Mouse (Mus musculus): ENCODE measurements around the gene Crabp2.
"Not testable (repeated sequence)": the region's sequence is repeated elsewhere in the genome, so short reads cannot be mapped to it uniquely, and the experiment has no call there.

Gene Crabp2
- long read RNA-seq, experiment 1 = 0 reads
- long read RNA-seq, experiment 2 = 0 reads

- intact Hi-C loops (cut with DNase I) = no loop called here
Observed at GRCm38 (mm10) chr3:87948378-87949265, at the start of gene Crabp2. Gene Crabp2, plus strand, starts transcription at chr3:87948666.

DNA sequence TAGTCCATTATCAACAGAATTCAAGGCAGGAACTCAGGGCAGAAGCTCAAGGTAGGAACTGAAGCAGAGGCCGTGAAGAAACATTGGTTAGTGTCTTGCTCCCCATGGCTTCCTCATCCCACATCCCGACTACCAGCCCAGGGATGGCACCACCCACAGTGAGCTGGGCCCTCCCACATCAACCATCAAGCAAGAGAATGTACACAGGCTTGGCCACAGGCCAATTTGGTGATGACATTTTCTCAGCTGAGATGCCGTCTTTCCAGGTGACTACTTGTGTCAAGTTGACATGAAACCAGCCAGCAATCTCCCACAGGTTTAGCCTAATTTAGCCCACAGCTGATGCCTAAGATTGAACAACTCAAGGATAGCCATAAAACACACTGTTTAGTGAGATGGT lies 49.2 kb upstream of the Crabp2 start:
- intact Hi-C loops (cut with DNase I) = no loop called here

- intact Hi-C loops (cut with DNase I) = no loop called here
Observed at GRCm38 (mm10) chr3:87899776-87900175, 48.7 kb upstream of the Crabp2 start.

DNA sequence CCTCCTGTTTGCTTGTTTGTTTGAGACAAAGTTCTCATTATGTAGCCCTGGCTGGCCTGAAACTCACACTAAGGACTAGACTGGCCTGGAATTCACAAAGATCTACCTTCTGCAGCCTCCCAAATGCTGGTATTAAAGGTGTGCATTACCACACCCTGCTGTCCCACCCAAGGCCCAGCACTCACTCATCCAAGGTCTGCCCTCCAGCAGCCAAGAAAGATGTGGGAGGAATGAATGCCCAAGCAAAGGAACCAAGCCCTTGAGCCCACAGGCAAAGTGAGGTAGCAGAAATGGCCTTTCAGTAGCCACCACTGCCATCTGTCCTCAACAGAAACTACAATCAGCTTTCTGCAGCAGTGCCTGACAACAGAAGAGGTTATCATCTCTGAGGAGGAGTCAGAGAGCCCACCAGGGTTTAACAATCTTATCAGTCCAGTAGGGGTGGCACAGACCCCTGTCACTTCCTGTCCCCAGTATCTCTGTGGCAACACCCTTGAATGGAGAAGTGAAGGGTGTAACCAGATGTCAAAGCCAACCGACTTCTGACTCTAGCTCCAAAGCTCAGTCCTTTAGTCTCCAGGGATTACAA lies 47.3 kb upstream of the Crabp2 start:
- intact Hi-C loops (cut with DNase I) = no loop called here

DNA sequence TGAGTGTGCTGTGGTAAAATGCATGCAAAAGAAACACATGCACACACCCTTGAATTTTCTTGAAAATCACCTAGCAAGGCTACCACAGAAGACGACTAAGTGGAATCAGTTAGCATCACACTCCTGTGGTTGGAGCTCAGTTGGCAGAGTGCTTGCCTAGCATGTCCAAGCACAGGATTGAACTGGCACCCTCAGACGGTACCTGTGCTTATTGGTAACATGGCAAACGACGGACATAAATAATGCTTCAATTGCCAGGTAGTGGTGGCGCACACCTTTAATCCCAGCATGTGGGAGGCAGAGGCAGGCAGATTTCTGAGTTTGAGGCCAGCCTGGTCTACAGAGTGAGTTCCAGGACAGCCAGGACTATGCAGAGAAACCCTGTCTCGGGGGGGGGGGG lies 46.5 kb upstream of the Crabp2 start:
- intact Hi-C loops (cut with DNase I) = not testable (repeated sequence)

- intact Hi-C loops (cut with DNase I) = no loop called here
Observed at GRCm38 (mm10) chr3:87903821-87904220, 44.6 kb upstream of the Crabp2 start.

DNA sequence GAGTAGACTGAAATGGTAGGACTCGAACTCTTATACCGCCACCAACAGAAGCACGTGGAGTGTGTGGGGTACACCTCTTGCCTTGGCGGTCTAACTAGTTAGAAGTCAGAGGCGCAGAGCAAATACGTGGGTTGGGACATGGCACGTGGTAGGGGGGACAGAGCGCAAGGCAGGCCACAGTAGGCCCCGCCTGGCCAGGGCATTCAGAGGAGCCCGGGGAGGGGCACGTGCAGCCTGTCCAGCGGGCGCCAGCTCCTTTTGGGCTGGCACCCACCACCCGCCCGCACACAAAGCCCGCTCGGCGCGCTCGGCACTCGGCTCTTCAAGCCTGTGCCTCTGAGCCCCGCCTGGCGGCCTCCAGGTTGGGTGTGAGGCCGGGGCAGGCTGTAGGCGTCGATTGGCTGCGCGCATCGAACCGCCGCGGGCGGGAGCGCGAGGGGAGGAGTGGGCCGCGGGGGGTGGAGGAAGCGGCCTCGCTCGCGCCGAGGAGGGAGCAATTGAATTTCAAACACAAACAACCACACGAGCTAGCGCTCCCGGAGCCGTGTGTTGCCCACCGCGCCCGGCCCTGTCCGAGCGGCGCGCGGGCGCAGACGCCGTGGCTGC lies 42.5 kb upstream of the Crabp2 start, which contains the start of gene Hdgf:
Gene Hdgf (plus strand): TSS at position 442 of the 606 bp plus-strand sequence.
- intact Hi-C loops (cut with DNase I) = no loop called here

DNA sequence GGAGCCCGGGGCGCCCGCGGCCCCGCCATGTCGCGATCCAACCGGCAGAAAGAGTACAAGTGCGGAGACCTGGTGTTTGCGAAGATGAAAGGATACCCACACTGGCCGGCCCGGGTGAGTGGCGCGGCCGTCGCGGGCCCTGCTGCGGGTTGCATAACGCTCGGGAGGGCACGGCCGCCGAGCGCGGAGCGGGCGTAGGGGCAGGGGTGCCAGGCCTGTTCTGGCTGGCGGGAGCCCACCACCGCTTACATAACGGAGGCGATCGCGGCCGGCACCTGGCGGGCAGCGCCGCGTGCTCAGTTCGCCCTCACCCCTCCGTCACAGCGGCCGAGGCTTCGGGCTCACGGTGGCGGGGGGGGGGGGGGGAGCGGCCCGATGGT lies 41.9 kb upstream of the Crabp2 start:
- intact Hi-C loops (cut with DNase I) = no loop called here

DNA sequence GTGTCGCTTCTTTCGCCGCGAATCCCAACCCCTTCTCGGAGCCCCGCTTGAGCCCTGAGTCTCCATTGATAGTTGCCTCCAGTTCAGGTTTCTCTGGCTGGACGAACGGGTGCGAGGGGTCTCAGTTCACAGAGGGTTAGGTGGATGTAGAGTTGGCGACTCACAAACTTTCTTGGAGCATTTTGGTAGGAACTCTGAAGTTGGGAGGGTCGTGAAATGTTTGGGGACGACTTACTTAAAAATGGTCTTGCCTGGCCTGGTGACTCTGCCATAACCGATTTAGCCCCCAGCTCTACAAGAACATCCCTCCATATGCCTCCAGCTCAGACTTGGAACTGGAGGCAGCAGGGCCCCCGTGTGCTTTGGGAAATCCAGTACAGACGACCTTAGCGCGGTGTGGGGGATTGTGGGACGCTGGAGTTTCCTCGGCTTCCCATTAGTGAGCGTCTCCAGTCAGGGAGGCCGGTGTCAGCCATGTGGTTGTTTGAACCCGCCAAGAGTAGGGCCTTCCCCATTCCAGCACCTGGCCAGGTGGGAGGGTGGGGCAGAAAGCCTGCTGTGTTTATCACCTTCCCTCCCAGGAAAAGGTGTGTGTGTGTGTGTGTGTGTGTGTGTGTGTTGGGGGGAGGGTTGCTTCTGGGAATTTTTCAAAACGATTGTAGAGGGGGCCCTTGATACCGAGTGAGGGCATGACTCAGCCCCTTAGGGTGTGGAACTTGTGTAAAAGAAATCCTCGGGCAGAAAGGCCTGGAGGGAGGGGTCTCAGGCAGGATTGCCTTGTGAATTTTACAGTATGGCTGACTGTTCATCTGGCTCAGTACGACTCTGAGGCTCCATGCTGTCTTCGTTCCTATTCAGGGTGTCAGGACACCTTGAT lies 41.2 kb upstream of the Crabp2 start:
- intact Hi-C loops (cut with DNase I) = no loop called here

DNA sequence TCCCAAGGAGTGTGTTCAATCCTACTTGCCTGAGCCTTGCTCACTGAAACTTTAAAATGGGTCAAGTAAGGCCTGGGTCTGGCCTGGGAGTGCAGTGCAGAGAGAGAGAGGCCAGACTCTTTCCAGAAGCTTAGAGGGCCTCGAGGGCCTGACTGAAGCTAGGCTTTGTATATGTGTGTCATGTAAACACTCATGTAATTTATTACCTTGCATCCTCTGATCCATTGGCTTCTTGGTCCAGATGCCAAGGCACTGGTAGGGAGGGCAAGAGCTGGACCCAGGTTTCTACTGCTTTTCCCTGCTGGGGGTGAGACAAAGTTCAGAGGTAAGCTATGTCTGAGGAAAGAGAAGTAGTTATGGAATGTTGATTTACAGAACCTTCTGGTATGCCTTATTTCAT lies 40.6 kb upstream of the Crabp2 start:
- intact Hi-C loops (cut with DNase I) = no loop called here

DNA sequence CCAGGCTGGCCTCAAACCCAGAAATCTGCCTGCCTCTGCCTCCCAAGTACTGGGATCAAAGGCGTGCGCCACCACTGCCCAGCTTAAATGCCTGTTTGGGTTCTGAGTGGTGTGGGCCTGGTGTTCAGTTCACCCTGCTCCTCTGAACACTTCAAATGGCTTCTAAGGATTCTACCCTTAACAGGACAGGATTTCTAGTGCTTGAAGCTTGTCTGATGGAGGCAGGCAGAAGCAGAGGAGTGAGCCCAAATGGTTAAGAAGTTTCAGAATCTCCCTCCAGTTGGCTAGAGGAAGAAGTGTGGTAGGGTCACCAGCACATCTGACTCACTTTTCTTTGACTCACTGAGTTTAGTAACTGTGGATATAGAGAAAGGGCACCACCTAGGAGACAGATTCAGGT lies 39.1 kb upstream of the Crabp2 start:
- intact Hi-C loops (cut with DNase I) = no loop called here

DNA sequence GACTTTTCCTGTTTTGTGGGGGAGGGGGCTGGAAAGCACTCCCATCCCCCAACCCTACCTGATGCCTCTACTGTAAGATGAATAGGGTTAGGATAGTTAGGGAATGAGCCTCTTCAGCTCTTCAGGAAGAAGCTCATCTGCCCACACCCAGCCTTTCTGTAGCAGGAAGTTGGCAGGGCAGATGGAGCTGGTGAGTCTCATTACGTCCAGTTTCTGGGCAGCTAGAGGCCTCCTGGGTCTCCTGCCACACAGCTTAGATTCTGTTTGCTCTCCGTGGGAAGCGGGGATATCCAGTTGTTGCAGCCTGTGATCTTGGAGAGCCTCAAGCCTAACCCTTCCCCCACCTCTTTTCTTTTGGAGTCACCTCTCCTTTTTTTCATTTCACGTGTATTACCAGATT lies 38.6 kb upstream of the Crabp2 start:
- intact Hi-C loops (cut with DNase I) = no loop called here

DNA sequence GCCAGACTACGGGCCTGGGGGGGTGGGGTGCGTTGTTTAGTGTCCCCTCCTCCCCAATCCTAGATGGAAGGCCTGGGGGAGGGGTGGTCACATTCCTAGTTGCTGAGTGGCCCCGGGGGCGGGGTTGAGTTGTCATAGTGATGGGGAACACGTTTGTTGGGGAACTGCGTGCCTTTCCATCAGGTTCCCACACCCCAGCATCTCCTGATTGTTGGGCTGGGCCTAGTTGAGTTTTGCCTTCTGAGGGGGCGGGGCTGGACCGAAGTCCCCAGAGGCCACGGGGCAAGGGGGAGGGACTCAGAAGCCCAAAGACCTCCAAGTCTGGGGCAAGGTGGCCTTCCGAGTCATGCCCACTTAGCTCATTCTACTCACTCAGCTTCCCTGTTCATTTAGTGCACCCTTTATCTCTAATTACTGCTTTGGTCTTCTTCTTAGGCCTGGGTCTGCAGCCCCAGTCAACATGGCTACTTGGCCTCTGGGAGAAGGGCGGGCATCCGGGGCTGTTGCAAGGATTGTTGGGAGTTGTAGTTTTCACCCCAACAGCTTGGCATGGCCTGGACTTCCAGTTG lies 37.8 kb upstream of the Crabp2 start:
- intact Hi-C loops (cut with DNase I) = no loop called here

DNA sequence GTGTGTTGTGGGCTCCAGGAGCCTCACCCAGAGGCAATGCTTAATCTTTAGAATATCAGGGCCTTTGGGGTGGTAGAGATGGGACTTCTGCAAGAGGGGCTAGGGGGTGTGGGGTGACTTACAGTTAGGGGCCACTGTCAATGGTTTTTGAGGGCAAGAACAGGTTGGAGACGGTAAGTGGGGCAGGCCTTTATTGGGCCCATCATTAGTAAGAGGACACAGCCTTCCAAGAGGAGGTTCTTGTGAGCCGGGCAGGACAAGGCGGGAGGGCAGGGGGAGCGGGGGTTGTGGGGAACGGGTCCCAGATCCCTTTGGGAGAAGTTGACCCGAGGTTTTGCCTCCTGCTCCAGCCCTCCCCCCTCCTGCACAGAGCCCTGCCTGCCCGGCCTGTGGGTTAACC lies 35.0 kb upstream of the Crabp2 start:
- intact Hi-C loops (cut with DNase I) = no loop called here

DNA sequence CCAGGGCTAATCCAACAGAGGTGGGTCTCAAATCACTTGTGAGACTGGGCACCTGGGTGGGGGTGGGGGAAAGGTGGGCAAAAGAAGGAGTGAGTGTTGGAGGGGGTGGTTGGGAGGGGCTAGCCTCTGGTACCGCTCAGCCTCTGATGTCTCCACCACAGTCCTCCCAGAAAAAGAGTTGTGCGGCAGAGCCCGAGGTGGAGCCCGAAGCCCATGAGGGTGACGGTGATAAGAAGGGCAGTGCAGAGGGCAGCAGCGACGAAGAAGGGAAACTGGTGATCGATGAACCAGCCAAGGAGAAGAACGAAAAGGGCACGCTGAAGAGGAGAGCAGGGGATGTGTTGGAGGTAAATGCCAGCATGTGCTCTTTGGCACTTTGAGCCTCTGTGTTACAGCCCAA lies 34.6 kb upstream of the Crabp2 start:
- intact Hi-C loops (cut with DNase I) = no loop called here

DNA sequence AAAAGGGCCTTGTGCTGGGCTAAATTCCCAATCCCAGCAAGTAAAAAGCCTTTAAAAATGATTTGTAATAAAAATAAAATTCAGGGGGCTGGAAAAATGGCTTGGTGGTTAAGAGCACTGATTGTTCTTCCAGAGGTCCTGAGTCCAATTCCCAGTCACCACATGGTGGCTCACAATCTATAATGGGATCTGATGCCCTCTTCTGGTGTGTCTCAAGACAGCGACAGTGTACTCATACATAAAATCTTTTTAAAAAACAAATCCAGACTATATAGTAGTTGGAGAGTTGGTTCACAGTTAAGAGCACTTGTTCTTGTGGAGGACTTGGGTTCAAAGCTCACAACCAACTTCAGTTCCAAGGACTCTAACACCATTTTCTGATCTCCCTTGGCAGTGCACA lies 31.5 kb upstream of the Crabp2 start:
- intact Hi-C loops (cut with DNase I) = no loop called here

DNA sequence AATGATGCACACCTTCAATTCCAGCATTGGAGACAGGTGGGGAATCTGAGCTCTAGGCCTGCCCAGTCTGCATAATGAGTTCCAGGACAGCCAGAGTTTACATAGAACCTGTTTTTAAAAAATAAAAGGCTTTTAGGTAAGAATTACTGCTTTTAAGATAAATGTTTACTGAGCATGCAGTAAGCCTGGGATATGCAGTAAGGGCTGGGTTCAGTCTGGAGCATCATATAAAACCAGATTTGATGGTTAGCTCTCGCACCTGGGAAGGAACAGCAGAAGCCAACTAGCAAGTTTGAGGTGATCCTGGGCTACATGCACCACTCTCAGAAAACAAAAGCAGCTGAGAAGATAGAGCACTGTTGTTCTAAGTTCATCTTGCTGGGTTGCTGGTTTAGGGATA lies 29.9 kb upstream of the Crabp2 start:
- intact Hi-C loops (cut with DNase I) = no loop called here

DNA sequence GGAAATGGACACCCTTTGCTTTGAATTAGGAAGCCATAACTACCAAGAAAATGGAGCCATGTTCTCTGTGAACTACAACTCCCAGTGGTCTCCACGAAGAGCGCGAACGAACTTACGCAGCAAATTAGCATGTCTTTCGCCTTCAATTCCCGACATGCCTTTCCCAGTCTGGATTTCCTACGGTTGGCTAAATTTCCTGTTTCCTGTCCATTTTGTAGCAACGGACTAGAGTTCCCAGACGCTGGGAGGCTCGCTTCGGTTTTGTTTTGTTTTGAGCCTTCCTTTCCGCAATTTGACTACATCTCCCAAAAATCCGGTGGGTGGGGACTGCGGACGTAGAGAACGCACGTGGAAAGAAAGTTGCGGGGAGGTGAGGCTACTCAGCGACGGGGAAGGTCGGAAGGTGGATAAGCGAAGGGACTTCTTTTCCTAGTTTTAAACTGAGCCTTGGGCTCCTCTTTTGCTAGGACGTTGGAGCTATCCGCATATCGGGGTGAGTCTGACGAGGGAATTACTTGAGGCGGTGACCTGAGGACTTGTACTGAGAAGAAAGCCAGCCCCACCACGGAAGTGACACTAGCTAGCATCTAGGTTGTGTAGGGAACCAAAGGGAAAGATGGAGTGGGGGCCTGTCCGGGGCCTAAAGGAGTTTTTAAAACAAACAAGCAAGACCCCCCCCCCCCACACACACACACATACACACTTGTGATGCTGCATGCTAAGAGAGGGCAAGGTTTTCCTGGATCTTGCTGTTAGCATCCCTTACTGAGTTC lies 28.9 kb upstream of the Crabp2 start, which contains the start of gene Mrpl24:
Gene Mrpl24 (plus strand): TSS at position 171 of the 773 bp plus-strand sequence.
- intact Hi-C loops (cut with DNase I) = no loop called here

DNA sequence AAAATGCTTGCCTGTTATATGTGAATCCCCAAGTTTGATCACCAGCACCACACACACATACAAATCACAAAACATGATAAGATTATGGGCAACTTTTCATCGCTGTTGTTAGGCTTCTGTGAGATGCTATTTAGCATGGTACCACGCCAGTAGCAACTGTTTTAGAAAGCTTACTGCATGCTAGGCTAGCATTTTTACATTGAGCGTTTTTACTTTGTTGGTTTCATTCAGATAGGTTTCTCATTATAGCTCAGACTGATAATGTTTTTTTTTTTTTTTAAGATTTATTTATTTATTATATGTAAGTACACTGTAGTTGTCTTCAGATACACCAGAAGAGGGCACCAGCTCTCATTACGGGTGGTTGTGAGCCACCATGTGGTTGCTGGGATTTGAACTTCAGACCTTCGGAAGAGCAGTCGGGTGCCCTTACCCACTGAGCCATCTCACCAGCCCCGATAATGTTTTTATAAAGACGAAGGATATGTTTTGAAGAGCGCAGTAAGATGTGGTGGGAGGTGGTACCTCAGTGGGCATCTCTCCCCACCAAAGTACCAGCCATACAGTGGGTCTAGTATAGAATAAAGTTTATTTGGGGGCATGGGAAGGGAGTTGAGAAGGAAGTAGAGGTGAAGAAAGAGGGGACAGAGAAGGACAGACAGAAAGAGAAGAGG lies 28.1 kb upstream of the Crabp2 start:
- intact Hi-C loops (cut with DNase I) = no loop called here

- intact Hi-C loops (cut with DNase I) = no loop called here
Observed at GRCm38 (mm10) chr3:87924996-87925395, 23.5 kb upstream of the Crabp2 start.
